ENCODE assay signal across 22 mouse cellular contexts in genomic region chr19:9896067-9896466, GRCm38 (mm10). TPM values are rescaled to one million over a fixed set of nuclear protein-coding genes. Genes with fewer than 3 reads are reported as not detected.
DNase-seq lines count a peak whose midpoint lies in the region; ATAC-seq and TF ChIP-seq lines count a peak whose summit lies in the region.
"Had no signal": no experiment of that assay in that cellular context is flagged by ENCODE, and none has a peak within 500 bp of the region (broad histone marks: within the 10 kb centered on the region; RNA-seq: fewer than 3 reads in every experiment).

No protein-coding gene starts in this region.

- TF ChIP-seq POLR2A in CH12.LX (IDR thresholded peaks at IDR 0.05; ENCODE audit: low read depth, low read length), result no peak

- peaks cover 43% of the 10 kb centered on the region for H3K36me3 ChIP-seq in heart, embryonic 12.5 days
- H3K36me3 ChIP-seq in CH12.LX (replicated peaks in 1 of 2; ENCODE audit: control insufficient read depth in 1 of 2, insufficient read depth in 1 of 2, low read length in 1 of 2), result peaks cover 44 to 66% of the 10 kb centered on the region in 2 experiments
- H3K36me3 ChIP-seq in liver, embryonic 14.5 days (replicated peaks; ENCODE audit: control insufficient read depth, insufficient read depth, low read depth), result peaks cover 66% of the 10 kb centered on the region

- dilution Hi-C loops in CH12.LX (cut with MboI; ENCODE audit: extremely low pct_ligation_motif_present, extremely low pct_unique_long_range_greater_than_20kb, low sequenced_read_pairs), result no loop called here

- no peaks in the 10 kb centered on the region for H3K27me3 ChIP-seq in heart, embryonic 12.5 days (replicated peaks)
- H3K27me3 ChIP-seq in CH12.LX (replicated peaks), result no peaks in the 10 kb centered on the region
- H3K27me3 ChIP-seq in liver, embryonic 14.5 days (ENCODE audit: control insufficient read depth, insufficient read depth, low read length), result no peaks in the 10 kb centered on the region
- H3K27me3 ChIP-seq: limb, embryonic 15.5 days; neural tube, embryonic 12.5 days had no signal

- peak overlapping the region; percentile 17; the same call in 1 of the 2 replicates for H3K4me2 ChIP-seq in heart, embryonic 12.5 days
- no peak overlapping the region for H3K4me2 ChIP-seq in CH12.LX (ENCODE audit: insufficient read depth, low read depth, poor library complexity, severe bottlenecking)
- peak overlapping the region; percentile 99 for H3K4me2 ChIP-seq in liver, embryonic 14.5 days (ENCODE audit: low read depth)
- H3K4me2 ChIP-seq: limb, embryonic 15.5 days had no signal

- TF ChIP-seq RAD21 in CH12.LX (IDR thresholded peaks at IDR 0.05; ENCODE audit: low read depth, low read length), result no peak

- H3K9ac ChIP-seq in heart, embryonic 12.5 days, result no peak overlapping the region
- no peak overlapping the region for H3K9ac ChIP-seq in CH12.LX (ENCODE audit: insufficient read depth, low read depth)
- H3K9ac ChIP-seq in liver, embryonic 14.5 days (replicated peaks), result no peak overlapping the region
- H3K9ac ChIP-seq: limb, embryonic 15.5 days; neural tube, embryonic 12.5 days had no signal

- WGBS in heart, embryonic 12.5 days, result 68% methylated on average over 5 of the region's 5 CpGs
- 47% methylated on average over 5 of the region's 5 CpGs for WGBS in liver, embryonic 14.5 days (ENCODE audit: insufficient replicate concordance)

- TF ChIP-seq EP300 in CH12.LX (IDR thresholded peaks at IDR 0.05; ENCODE audit: low read length), result no peak
- no peak for TF ChIP-seq EP300 in liver, embryonic 14.5 days (IDR thresholded peaks at IDR 0.05; ENCODE audit: low read depth)

- no peak overlapping the region for H3K4me3 ChIP-seq in heart, embryonic 12.5 days
- no peak overlapping the region for H3K4me3 ChIP-seq in CH12.LX (replicated peaks in 1 of 3; ENCODE audit: low read depth in 2 of 3, low read length in 2 of 3, poor library complexity in 1 of 3)
- peak overlapping the region; percentile 4 to 97; a peak in 1 of 4 replicates for H3K4me3 ChIP-seq in liver, embryonic 14.5 days (ENCODE audit: insufficient read depth in 1 of 2, low read depth in 2 of 2, low read length in 2 of 2)
- H3K4me3 ChIP-seq: gastrocnemius, adult 2 months; heart, adult 2 months; limb, embryonic 15.5 days; neural tube, embryonic 12.5 days had no signal

- H3K79me2 ChIP-seq in CH12.LX (replicated peaks; ENCODE audit: control insufficient read depth, extremely low read depth, insufficient read depth, poor library complexity, severe bottlenecking), result peaks cover 82% of the 10 kb centered on the region

- DNase-seq in heart, adult 8-10 months (ENCODE audit: low spot score), result no peak
- no peak for DNase-seq in CH12.LX (ENCODE audit: extremely low read depth)
- DNase-seq in R1 (ENCODE audit: low read depth, low spot score), result peak; percentile 37
- DNase-seq in liver, embryonic 14.5 days (ENCODE audit: low read depth in 3 of 3, low spot score in 3 of 3), result no peak
- DNase-seq in gastrocnemius, postnatal 25 days, result no peak
- DNase-seq in kidney, postnatal 14 days, result no peak
- DNase-seq: adrenal gland, postnatal 36 days; gastrocnemius, adult 2 months; heart, adult 2 months; lung, postnatal 4 days; right cerebral cortex, postnatal 25 days had no signal

- TF ChIP-seq CTCF in CH12.LX (conservative IDR thresholded peaks at IDR 0.05 in 1 of 2, IDR thresholded peaks at IDR 0.05 in 1 of 2; ENCODE audit: low read depth in 2 of 2, low read length in 2 of 2), result no peak
- TF ChIP-seq CTCF in liver, embryonic 14.5 days (IDR thresholded peaks at IDR 0.05; ENCODE audit: low read depth), result no peak

- H3K9me3 ChIP-seq in heart, embryonic 12.5 days (replicated peaks), result no peaks in the 10 kb centered on the region
- H3K9me3 ChIP-seq in CH12.LX (replicated peaks; ENCODE audit: low read length), result no peaks in the 10 kb centered on the region
- no peaks in the 10 kb centered on the region for H3K9me3 ChIP-seq in liver, embryonic 14.5 days (ENCODE audit: control insufficient read depth, low read length)
- H3K9me3 ChIP-seq: limb, embryonic 15.5 days; neural tube, embryonic 12.5 days had no signal

- no peak for ATAC-seq in heart, embryonic 12.5 days (ENCODE audit: insufficient number of reproducible peaks, low FRiP score)
- no peak for ATAC-seq in liver, embryonic 14.5 days (ENCODE audit: insufficient read depth)
- ATAC-seq: forebrain, embryonic 16.5 days had no signal

- no peak overlapping the region for H3K27ac ChIP-seq in heart, embryonic 12.5 days (ENCODE audit: poor library complexity, severe bottlenecking)
- H3K27ac ChIP-seq in CH12.LX (ENCODE audit: insufficient read depth, low read depth), result no peak overlapping the region
- H3K27ac ChIP-seq in liver, embryonic 14.5 days, result peak overlapping the region; percentile 2; the same call in 1 of the 2 replicates
- H3K27ac ChIP-seq: gastrocnemius, adult 2 months; heart, adult 2 months; limb, embryonic 15.5 days; neural tube, embryonic 12.5 days had no signal

- in situ Hi-C loops in CH12.LX (cut with MboI; ENCODE audit: low pct_ligation_motif_present, low pct_unique_long_range_greater_than_20kb, low sequenced_read_pairs), result no loop called here

- H3K4me1 ChIP-seq in heart, embryonic 12.5 days (replicated peaks), result peaks cover 19% of the 10 kb centered on the region
- peaks cover 10 to 53% of the 10 kb centered on the region in 2 experiments for H3K4me1 ChIP-seq in CH12.LX (ENCODE audit: control insufficient read depth in 1 of 2, insufficient read depth in 2 of 2)
- H3K4me1 ChIP-seq in liver, embryonic 14.5 days (replicated peaks; ENCODE audit: control insufficient read depth in 2 of 2, insufficient read depth in 2 of 2, low read length in 1 of 2), result peaks cover 32 to 39% of the 10 kb centered on the region in 2 experiments

TF ChIP-seq in CH12.LX, 34 proteins besides CTCF, POLR2A, EP300 and RAD21:
- TF ChIP-seq USF2 (conservative IDR thresholded peaks at IDR 0.05; ENCODE audit: low read depth, low read length) (no peak), ZNF384 (IDR thresholded peaks at IDR 0.05; ENCODE audit: low read depth, low read length) (peak; percentile 78)

RNA-seq across cellular contexts. Expression of gene Incenp, which starts 3.3 kb away (rescaled TPM):
- 82.2 and 83.0 TPM in 2 replicates for polyA plus RNA-seq in heart, embryonic 12.5 days (2016; fragmentation: Nextera tagmentation; extraction: Ambion mirVana)
- total RNA-seq in heart, adult 8-10 months (2022), result 1 to 10 TPM; 5.0 to 7.0 (median 5.1) TPM
- total RNA-seq in CH12.LX (2012; rRNA removed) (73.4 and 84.3 TPM in 2 replicates), CH12.LX (2014; rRNA removed) (58.5 and 63.7 TPM in 2 replicates)
- polyA plus RNA-seq in CH12.LX (2012; ENCODE audit: insufficient read length, low read depth), result 201 and 238 TPM in 2 replicates
- polyA plus RNA-seq in liver, embryonic 14.5 days (2012; rRNA removed), result 51.1 and 69.7 TPM in 2 replicates
- 72.0 and 86.3 TPM in 2 replicates for polyA plus RNA-seq in liver, embryonic 14.5 days (2014; fragmentation: Nextera tagmentation; extraction: Ambion mirVana)
- total RNA-seq in gastrocnemius, postnatal 25 days (2021), result 1 to 10 TPM; 4.5 to 4.7 TPM

RNA-seq across cellular contexts. Expression of gene Scgb2a2, which starts 48.7 kb away (rescaled TPM):
- polyA plus RNA-seq in heart, embryonic 12.5 days (2016; fragmentation: Nextera tagmentation; extraction: Ambion mirVana), result not detected in 2 replicates
- total RNA-seq in heart, adult 8-10 months (2022), result not detected
- not detected in 2 replicates for total RNA-seq in CH12.LX (2012; rRNA removed)
- not detected in 2 replicates for total RNA-seq in CH12.LX (2014; rRNA removed)
- polyA plus RNA-seq in CH12.LX (2012; ENCODE audit: insufficient read length, low read depth), result not detected in 2 replicates
- not detected in 2 replicates for polyA plus RNA-seq in liver, embryonic 14.5 days (2012; rRNA removed)
- not detected in 2 replicates for polyA plus RNA-seq in liver, embryonic 14.5 days (2014; fragmentation: Nextera tagmentation; extraction: Ambion mirVana)
- total RNA-seq in gastrocnemius, postnatal 25 days (2021), result not detected
- total RNA-seq: adrenal gland, postnatal 36 days; gastrocnemius, adult 2 months; heart, adult 2 months; hematopoietic stem cell, adult 5-6 weeks; layer of hippocampus, adult 8-10 months; left cerebral cortex, adult 8-10 months; midbrain, postnatal 0 days had no signal
- polyA plus RNA-seq: embryonic facial prominence, embryonic 14.5 days; forebrain, embryonic 16.5 days; heart, adult 2 months; kidney, embryonic 14.5 days; limb, embryonic 15.5 days; midbrain, postnatal 0 days; neural tube, embryonic 12.5 days; urinary bladder, adult 2 months had no signal

Comparison
In these comparisons a context has a peak if more than half of its experiments do, and no peak if none do; other contexts are left out.
1. H3K4me3 ChIP-seq: peak in liver, embryonic 14.5 days (2 of 2); none in heart, embryonic 12.5 days (single experiment) and CH12.LX (0 of 3).
2. RNA of gene Incenp, which starts 3.3 kb away (total RNA-seq): 58.5 to 84.3 TPM in CH12.LX; 5.0 to 7.0 TPM in heart, adult 8-10 months and 4.5 to 4.7 TPM in gastrocnemius, postnatal 25 days; every median in the first group is over 4 times any median in the second.